Mouse (Mus musculus) thymus, postnatal 25 days (tissue): ENCODE measurements around the gene Tnf.

Source experiments
- DNase-seq: peaks from one replicate; pipeline ENCODE4 v3.0.0; 2022

Gene Tnf

GRCm38 (mm10) chr17:35168541-35169207 lies 33.1 kb downstream of the Tnf start:
- DNase-seq, result peak; percentile 37

DNA sequence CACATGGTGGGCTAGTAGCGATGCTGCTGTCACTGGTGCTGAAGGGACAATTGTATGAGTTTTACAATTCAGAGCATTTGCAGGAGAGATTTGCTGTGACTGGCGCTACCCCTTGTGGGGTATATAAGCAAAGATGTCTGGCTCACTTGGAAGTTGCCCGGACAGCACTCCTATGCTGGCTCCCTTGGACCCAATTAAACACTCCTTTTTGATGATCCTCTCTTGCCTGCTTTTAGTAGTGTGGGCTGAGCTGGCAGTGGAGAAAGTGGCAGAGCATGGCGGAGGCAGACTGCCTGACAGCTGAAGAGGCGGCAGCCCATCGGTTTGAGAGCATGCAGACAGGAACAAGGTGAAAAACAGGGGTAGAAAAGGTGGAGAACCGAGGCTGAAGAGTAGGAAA lies 34.0 kb downstream of the Tnf start:
- no peak for DNase-seq

GRCm38 (mm10) chr17:35166352-35167035 lies 35.3 kb downstream of the Tnf start:
- DNase-seq, result peak; percentile 76

GRCm38 (mm10) chr17:35165451-35166155 lies 36.2 kb downstream of the Tnf start:
- no peak for DNase-seq

DNA sequence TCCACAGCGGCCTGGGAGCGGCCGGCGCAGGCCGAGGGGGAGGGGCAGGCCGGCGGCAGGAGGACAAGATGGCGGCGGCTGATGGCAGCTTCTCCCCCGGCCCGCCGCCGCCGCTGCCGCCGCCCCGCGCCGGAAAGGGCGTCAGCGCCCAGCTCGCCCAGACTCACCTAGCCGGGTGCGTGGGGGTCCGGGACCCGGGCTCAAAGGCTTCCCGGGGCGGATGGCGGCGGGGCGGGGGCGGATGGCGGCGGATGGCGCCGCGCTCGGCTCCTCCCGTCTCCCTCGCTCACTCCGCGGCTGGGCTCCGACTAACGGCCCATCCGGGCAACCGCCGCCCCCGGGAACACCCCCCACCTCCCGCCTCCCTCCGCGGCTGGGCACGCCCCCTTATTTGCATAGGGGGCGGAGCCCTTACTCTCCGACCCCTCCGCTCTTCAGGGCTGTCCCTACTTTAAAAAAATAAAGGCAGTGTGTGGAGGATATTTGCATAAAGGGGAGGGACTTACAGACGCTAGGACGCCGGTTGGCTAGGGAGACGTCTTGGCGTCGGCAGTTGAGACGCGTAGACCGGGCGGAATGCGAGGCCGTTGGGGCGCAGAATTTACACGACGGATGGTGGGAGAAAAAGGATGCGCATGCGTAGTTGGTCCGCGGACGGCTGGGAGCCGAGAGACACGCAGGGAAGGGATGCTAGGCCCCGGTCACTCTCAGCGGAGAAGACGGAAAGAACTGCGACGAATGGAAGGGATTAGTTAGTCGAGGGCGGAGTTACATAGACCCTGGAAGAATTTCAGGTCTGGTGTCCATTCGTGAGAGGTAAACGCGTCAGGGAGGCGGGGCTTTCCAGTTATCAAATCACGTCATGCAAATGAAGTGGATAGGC lies 37.0 kb downstream of the Tnf start, which contains the start of gene Prrc2a:
Prrc2a (minus strand) TSS at position 330 of the 883 bp plus-strand sequence.
- DNase-seq, result peak; percentile 96

GRCm38 (mm10) chr17:35164218-35164567 lies 37.6 kb downstream of the Tnf start:
- no peak for DNase-seq

GRCm38 (mm10) chr17:35163326-35164081 lies 38.3 kb downstream of the Tnf start:
- no peak for DNase-seq

DNA sequence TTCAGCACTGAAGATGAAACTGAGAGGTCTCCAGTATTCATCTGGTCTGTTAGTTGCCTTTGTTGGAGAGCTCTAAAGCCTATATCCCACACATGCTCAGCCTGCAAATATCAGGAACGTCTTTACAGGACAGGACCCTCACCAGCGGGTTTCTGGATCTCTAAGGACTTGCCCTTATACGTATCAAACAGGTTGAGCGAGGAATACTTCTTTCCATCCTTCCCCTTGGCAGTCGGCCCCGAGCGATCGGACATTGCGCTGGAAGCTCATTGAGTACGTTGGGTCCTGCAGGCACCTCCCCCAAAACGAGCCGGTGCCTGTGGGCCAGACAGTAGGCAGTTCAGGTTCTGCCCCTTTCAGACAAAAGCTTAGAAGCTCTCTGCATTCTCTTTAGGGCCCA lies 39.1 kb downstream of the Tnf start:
- no peak for DNase-seq

DNA sequence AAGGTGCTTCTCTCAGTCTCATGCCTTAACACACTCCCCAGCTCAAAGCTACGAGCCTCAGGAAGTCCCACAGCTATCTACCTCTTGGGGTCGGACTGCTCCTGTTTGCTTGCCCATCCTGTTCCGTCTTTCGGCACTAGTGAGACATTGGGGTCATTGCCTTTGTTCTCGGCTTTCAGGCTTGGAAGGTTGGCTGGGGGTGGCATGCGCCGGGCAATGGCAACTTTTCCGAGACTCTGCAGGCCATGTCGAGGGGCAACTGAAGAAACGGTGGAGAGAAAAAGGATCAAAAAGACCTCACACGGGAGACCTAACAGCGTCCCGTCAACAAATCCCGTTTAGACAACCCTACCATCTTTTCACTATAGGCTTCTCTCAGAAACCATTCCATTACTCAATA lies 39.7 kb downstream of the Tnf start:
- DNase-seq, result no peak

DNA sequence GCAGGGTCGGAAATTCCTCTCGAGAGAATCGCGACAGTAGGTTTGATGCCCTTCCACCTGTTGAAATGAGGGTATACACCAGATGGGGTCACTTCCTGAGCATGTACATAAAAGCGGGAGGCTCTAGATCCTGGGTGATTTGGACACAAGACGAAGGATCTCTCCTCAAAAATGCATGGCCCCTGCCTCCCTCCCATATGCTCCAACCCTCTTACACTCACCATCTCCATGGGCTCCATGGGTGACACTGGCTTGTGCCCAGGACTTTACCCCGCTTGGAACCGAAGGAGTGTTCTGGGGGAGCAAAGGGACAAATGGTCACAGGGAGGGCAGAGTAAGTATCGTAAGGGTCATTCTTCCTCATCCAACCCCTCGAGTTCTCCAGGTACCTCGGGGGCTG lies 40.4 kb downstream of the Tnf start:
- no peak for DNase-seq

GRCm38 (mm10) chr17:35159638-35160037 lies 42.2 kb downstream of the Tnf start:
- no peak for DNase-seq

GRCm38 (mm10) chr17:35158850-35159593 lies 42.8 kb downstream of the Tnf start:
- no peak for DNase-seq

GRCm38 (mm10) chr17:35157661-35158175 lies 44.1 kb downstream of the Tnf start:
- DNase-seq, result no peak

DNA sequence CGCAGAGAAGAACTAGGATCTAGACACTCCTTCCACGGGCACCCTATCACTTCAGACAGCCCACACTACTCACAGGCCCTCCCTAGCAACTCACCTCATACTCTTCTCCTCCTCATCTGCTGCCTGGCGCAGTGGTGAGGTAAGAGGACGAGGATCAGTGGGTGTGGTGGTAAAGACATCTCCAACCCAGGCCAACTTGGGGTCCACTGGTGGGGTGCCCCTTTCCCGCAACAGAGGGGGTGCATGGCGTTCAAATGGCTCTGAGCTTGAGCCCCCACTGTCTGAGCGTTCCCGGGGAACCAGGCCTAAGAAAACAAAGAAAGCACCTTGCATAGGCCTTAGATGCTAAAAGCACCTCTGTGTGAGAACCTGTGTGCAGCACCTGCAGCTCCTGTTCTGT lies 44.6 kb downstream of the Tnf start:
- DNase-seq, result no peak

GRCm38 (mm10) chr17:35156461-35157200 lies 45.2 kb downstream of the Tnf start:
- no peak for DNase-seq

DNA sequence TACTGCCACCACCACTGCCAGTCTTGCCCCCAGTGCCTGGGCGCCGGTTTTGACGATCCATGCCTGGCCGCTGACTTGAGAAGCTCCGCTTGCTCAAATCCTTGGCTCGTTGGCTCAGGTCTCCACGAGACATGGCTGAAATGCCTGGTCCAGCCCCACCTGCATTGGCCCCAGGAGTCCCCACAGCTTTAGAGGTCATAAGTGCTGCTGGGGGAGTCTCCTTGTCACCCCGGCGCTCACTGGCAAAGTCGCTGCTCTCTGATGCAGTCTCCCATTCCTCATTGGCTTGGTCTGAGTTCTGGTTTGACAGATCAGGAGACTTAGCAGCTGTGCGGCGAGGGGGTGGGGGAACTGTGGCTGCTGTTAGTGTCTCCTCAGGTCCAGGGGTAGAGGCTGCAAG lies 46.4 kb downstream of the Tnf start:
- DNase-seq, result no peak

- DNase-seq, result no peak
Observed at GRCm38 (mm10) chr17:35154616-35155015, 47.2 kb downstream of the Tnf start.

DNA sequence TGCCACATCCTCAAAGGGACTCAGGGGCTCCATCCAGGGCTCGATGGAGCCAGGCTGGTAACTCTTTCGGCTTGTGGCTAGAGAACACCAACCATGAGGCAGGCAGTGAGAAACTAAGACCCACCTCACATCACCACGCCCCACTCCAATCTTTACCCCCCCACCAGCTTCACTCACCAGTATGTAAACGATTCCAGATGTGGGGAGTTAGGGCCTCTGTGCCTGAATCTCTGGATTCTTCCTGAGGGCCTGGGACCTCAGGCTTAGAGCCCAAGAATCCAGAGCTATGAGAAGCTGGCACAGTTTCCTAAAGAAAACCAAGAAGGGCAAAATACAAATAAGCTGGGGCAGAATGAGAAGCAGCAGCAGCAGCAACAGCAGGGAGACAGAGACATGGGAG lies 47.9 kb downstream of the Tnf start:
- DNase-seq, result no peak

GRCm38 (mm10) chr17:35153077-35153476 lies 48.7 kb downstream of the Tnf start:
- DNase-seq, result no peak

- DNase-seq, result no peak
Observed at GRCm38 (mm10) chr17:35152121-35152520, 49.7 kb downstream of the Tnf start.
